Mouse (Mus musculus) small intestine, adult 2 months (tissue): ENCODE results near the gene Gba.

Experiments used
- CTCF ChIP-seq: fragments of 200-500 bp; IDR thresholded peaks from 2 replicates; pipeline ENCODE4 v1.5.1; 2012; ENCODE audit warnings: low read depth, mild to moderate bottlenecking, control low read depth, inconsistent platforms, low read length, moderate library complexity, mixed read lengths; ENCODE audit not compliant: insufficient replicate concordance, insufficient read length; ENCODE audit errors: extremely low read depth
- POLR2A ChIP-seq: fragments of 200-500 bp; IDR thresholded peaks from 2 replicates; pipeline ENCODE4 v1.6.1; 2012; ENCODE audit warnings: low read depth, mild to moderate bottlenecking, control low read depth, inconsistent platforms, low read length, moderate library complexity

GRCm38 (mm10) chr3:89210731-89211130, 8.0 kb downstream of the Gba start:
- no peak for TF ChIP-seq POLR2A
- no peak for TF ChIP-seq CTCF
